Mouse (Mus musculus) lung, postnatal 0 days (tissue): ENCODE measurements around the gene Mtmr12.

Experiments used
- CTCF ChIP-seq: IDR thresholded peaks from 2 replicates; pipeline ENCODE4 v1.5.1; 2016; ENCODE audit warnings: antibody characterized with exemption, mild to moderate bottlenecking
- EP300 ChIP-seq: IDR thresholded peaks from 2 replicates; pipeline ENCODE4 v1.6.1; 2016; ENCODE audit warnings: antibody characterized with exemption, mild to moderate bottlenecking, control low read depth

DNA sequence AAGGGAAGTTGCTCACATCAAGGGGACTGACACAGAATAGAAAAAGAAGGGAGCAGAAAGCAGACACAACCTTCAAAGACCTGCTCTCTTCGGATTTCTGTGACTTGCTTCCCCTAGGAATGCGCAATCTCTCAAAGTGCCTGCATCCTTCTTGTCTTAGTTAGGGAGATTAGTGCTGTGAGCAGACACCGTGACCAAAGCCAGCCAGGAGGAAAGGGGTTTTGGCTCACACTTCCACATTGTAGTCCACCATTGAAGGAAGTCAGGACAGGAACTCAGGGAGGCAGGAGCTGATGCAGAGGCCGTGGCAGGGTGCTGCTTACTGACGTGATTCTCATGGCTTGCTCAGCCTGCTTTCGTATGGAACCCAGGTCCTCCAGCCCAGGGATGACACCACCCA is 33.5 kb downstream of the Mtmr12 start:
- TF ChIP-seq CTCF (no peak), EP300 (no peak)
